Mouse (Mus musculus) embryonic facial prominence, embryonic 11.5 days (tissue): ENCODE measurements around the gene Vmn1r43. TPM values are rescaled to one million over a fixed set of nuclear protein-coding genes. Genes with fewer than 3 reads are reported as not detected.
"Not testable (repeated sequence)": the region's sequence is repeated elsewhere in the genome, so short reads cannot be mapped to it uniquely, and the experiment has no call there.

Experiments
- ATAC-seq: fragments of 200-750 bp; cut with Nextera tagmentation; replicated peaks from 2 replicates; pipeline ENCODE4 v1.8.0; 2017; ENCODE audit warnings: low read depth; ENCODE audit not compliant: insufficient number of reproducible peaks, low FRiP score, low TSS enrichment
- DNase-seq: peaks from one replicate; pipeline ENCODE4 v3.0.0-alpha.2; 2015; ENCODE audit warnings: low spot score
- H3K27ac ChIP-seq: fragments of 300-500 bp; sonication (generic); replicated peaks from 2 replicates; pipeline ENCODE4 v1.5.1; 2014; ENCODE audit warnings: mild to moderate bottlenecking, low read depth, low read length, control low read depth
- H3K27me3 ChIP-seq: fragments of 300-500 bp; sonication (generic); 2 replicates; pipeline ENCODE4 v1.6.1; 2014; ENCODE audit warnings: mild to moderate bottlenecking, low read length, moderate library complexity, mixed read lengths; ENCODE audit not compliant: control insufficient read depth, insufficient read depth
- H3K36me3 ChIP-seq: fragments of 300-500 bp; sonication (generic); replicated peaks from 2 replicates; pipeline ENCODE4 v1.6.1; 2014; ENCODE audit warnings: low read depth, mild to moderate bottlenecking, low read length, moderate library complexity, mixed read lengths; ENCODE audit not compliant: control insufficient read depth, insufficient read depth
- H3K4me1 ChIP-seq: fragments of 300-500 bp; sonication (generic); 2 replicates; pipeline ENCODE4 v1.6.1; 2014; ENCODE audit warnings: low read length, mixed read lengths; ENCODE audit not compliant: control insufficient read depth, insufficient read depth
- H3K4me2 ChIP-seq: fragments of 300-500 bp; sonication (generic); 2 replicates; pipeline ENCODE4 v1.6.1; 2014; ENCODE audit warnings: low read depth, mild to moderate bottlenecking, control low read depth, low read length, moderate library complexity
- H3K4me3 ChIP-seq: fragments of 300-500 bp; sonication (generic); 2 replicates; pipeline ENCODE4 v1.5.1; 2014; ENCODE audit warnings: low read depth, low read length, control low read depth
- H3K9ac ChIP-seq: fragments of 300-500 bp; sonication (generic); replicated peaks from 2 replicates; pipeline ENCODE4 v1.6.1; 2014; ENCODE audit warnings: mild to moderate bottlenecking, control low read depth, low read length
- H3K9me3 ChIP-seq: fragments of 300-500 bp; sonication (generic); replicated peaks from 2 replicates; pipeline ENCODE4 v1.6.1; 2016; ENCODE audit warnings: mild to moderate bottlenecking, low read length, inconsistent platforms, mixed read lengths; ENCODE audit not compliant: control insufficient read depth
- WGBS: fragments of 180-500 bp; shearing (Covaris S2); extraction: QIAGEN DNeasy Blood & Tissue Kit; methylation state at CpG from one replicate; pipeline ENCODE4 v1.1.7; 2014; 5-methylcytosine and 5-hydroxymethylcytosine counted together
- polyA plus RNA-seq: library from polyadenylated mRNA; unstranded; fragments of >200 nt; fragmentation: Nextera tagmentation; extraction: Ambion mirVana; gene quantifications from 2 replicates; pipeline ENCODE4 v1.2.1, GENCODE M21; 2014

Gene Vmn1r43
- not detected in 2 replicates for polyA plus RNA-seq

GRCm38 (mm10) chr6:89876313-89876712, at the start of gene Vmn1r43, which contains the start of gene Vmn1r42:
TSS of gene Vmn1r43 (minus strand) at chr6:89876413.
TSS of gene Vmn1r42 (minus strand) at chr6:89876413.
- not testable (repeated sequence) for H3K4me1 ChIP-seq, H3K4me3 ChIP-seq, H3K4me2 ChIP-seq, H3K9ac ChIP-seq, H3K9me3 ChIP-seq, ATAC-seq, H3K27ac ChIP-seq, DNase-seq, H3K36me3 ChIP-seq, H3K27me3 ChIP-seq
- 74% methylated on average over 3 of the region's 3 CpGs for WGBS

- no peak overlapping the region for H3K4me3 ChIP-seq
Observed at GRCm38 (mm10) chr6:89883812-89884211, 7.6 kb upstream of the Vmn1r43 start.

GRCm38 (mm10) chr6:89883360-89883759, 7.1 kb upstream of the Vmn1r43 start, which contains the start of gene Vmn1r44:
TSS of gene Vmn1r44 (plus strand) at chr6:89883660.
- Histone ChIP-seq H3K27ac (no peak within 1 kb of the TSS), H3K9ac (no peak within 1 kb of the TSS), H3K36me3 (no peaks in the 10 kb centered on the region), H3K27me3 (no peaks in the 10 kb centered on the region), H3K4me1 (no peaks in the 10 kb centered on the region), H3K4me3 (no peak within 1 kb of the TSS), H3K9me3 (no peaks in the 10 kb centered on the region), H3K4me2 (no peak within 1 kb of the TSS)
- ATAC-seq (no peak), DNase-seq (no peak)
- 79% methylated on average over 1 of the region's 1 CpGs for WGBS

More at GRCm38 (mm10) chr6:89883812-89884211, 7.6 kb upstream of the Vmn1r43 start:
- 59% methylated on average over 2 of the region's 2 CpGs for WGBS
- no peak for DNase-seq
- no peaks in the 10 kb centered on the region for H3K27me3 ChIP-seq
- H3K27ac ChIP-seq = no peak overlapping the region
- no peaks in the 10 kb centered on the region for H3K9me3 ChIP-seq
- H3K4me2 ChIP-seq = no peak overlapping the region
- H3K9ac ChIP-seq = no peak overlapping the region
- H3K4me1 ChIP-seq = no peaks in the 10 kb centered on the region
- H3K36me3 ChIP-seq = no peaks in the 10 kb centered on the region
- ATAC-seq = no peak

- no peaks in the 10 kb centered on the region for H3K36me3 ChIP-seq
- H3K27me3 ChIP-seq = no peaks in the 10 kb centered on the region
- H3K27ac ChIP-seq = no peak overlapping the region
- no peak overlapping the region for H3K9ac ChIP-seq
- no peak overlapping the region for H3K4me3 ChIP-seq
- no peaks in the 10 kb centered on the region for H3K4me1 ChIP-seq
- no peak for ATAC-seq
- H3K9me3 ChIP-seq = no peaks in the 10 kb centered on the region
- DNase-seq = no peak
- H3K4me2 ChIP-seq = no peak overlapping the region
Observed at GRCm38 (mm10) chr6:89880867-89881266, 4.7 kb upstream of the Vmn1r43 start.

GRCm38 (mm10) chr6:89876963-89877362, 750 bp upstream of the Vmn1r43 start:
- DNase-seq (no peak), ATAC-seq (no peak)
- Histone ChIP-seq H3K27me3 (no peaks in the 10 kb centered on the region), H3K4me3 (no peak overlapping the region), H3K9ac (no peak overlapping the region), H3K4me1 (no peaks in the 10 kb centered on the region), H3K36me3 (no peaks in the 10 kb centered on the region), H3K27ac (no peak overlapping the region), H3K4me2 (no peak overlapping the region), H3K9me3 (no peaks in the 10 kb centered on the region)
- 88% methylated on average over 2 of the region's 2 CpGs for WGBS

- DNase-seq (no peak), ATAC-seq (no peak)
- Histone ChIP-seq H3K4me3 (no peak overlapping the region), H3K27ac (no peak overlapping the region), H3K27me3 (no peaks in the 10 kb centered on the region), H3K9ac (no peak overlapping the region), H3K36me3 (no peaks in the 10 kb centered on the region), H3K4me2 (no peak overlapping the region), H3K9me3 (no peaks in the 10 kb centered on the region), H3K4me1 (no peaks in the 10 kb centered on the region)
- WGBS = 83% methylated on average over 2 of the region's 2 CpGs
Observed at GRCm38 (mm10) chr6:89867976-89868375, 8.2 kb downstream of the Vmn1r43 start.

GRCm38 (mm10) chr6:89867276-89867675, 8.9 kb downstream of the Vmn1r43 start:
- no peak for ATAC-seq
- H3K4me2 ChIP-seq = no peak overlapping the region
- DNase-seq = no peak
- no peaks in the 10 kb centered on the region for H3K27me3 ChIP-seq
- no peaks in the 10 kb centered on the region for H3K36me3 ChIP-seq
- WGBS = 88% methylated on average over 2 of the region's 2 CpGs
- no peak overlapping the region for H3K4me3 ChIP-seq
- H3K27ac ChIP-seq = no peak overlapping the region
- H3K4me1 ChIP-seq = no peaks in the 10 kb centered on the region
- no peaks in the 10 kb centered on the region for H3K9me3 ChIP-seq
- no peak overlapping the region for H3K9ac ChIP-seq

GRCm38 (mm10) chr6:89863792-89864191, 12.4 kb downstream of the Vmn1r43 start:
- H3K36me3 ChIP-seq = no peaks in the 10 kb centered on the region
- no peaks in the 10 kb centered on the region for H3K4me1 ChIP-seq
- DNase-seq (no peak), ATAC-seq (no peak)
- H3K4me2 ChIP-seq = no peak overlapping the region
- H3K9me3 ChIP-seq = no peaks in the 10 kb centered on the region; the same call in 1 of the 2 replicates
- no peaks in the 10 kb centered on the region for H3K27me3 ChIP-seq
- H3K27ac ChIP-seq = no peak overlapping the region
- no peak overlapping the region for H3K4me3 ChIP-seq
- no peak overlapping the region for H3K9ac ChIP-seq
- WGBS = 73% methylated on average over 4 of the region's 4 CpGs
